Mouse (Mus musculus): Measurements from ENCODE around the gene Fndc7.
A peak's percentile ranks its signal among the peaks of the same experiment; 100 is the strongest.
"Not testable (repeated sequence)": the region's sequence is repeated elsewhere in the genome, so short reads cannot be mapped to it uniquely, and the experiment has no call there.

Gene Fndc7

DNA sequence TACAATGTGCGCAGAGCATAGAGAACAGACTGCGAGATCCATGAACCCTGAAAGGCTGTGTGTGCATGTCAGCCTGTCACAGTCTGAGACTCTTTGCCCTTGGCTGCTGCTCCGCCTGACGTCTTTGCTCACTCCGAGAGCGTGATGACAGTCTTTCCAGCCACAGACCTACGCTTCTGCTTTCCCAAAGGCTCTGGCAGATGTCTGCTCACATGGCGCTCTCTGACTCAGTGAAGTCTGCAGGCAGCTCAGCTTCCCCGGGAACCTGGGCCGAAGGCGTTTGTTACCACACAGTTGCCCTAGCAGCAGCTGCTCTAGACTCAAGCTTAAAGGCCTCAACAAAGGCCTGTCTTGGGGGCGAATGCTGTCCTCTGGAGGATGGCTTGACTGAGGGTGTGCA, 34.4 kb downstream of the Fndc7 start:
- DNase-seq (ENCODE audit: low spot score in 2 of 2) = peak; percentile 59 to 69

GRCm38 (mm10) chr3:108853266-108853665, 36.5 kb downstream of the Fndc7 start:
- no peak for DNase-seq (ENCODE audit: low spot score in 2 of 2)

GRCm38 (mm10) chr3:108851996-108852697, 37.7 kb downstream of the Fndc7 start:
- DNase-seq (ENCODE audit: low spot score in 2 of 2) = peak in 1 of 2 experiments; percentile 10

- DNase-seq (ENCODE audit: low spot score in 2 of 2) = no peak
Observed at GRCm38 (mm10) chr3:108851554-108851953, 38.3 kb downstream of the Fndc7 start.

DNA sequence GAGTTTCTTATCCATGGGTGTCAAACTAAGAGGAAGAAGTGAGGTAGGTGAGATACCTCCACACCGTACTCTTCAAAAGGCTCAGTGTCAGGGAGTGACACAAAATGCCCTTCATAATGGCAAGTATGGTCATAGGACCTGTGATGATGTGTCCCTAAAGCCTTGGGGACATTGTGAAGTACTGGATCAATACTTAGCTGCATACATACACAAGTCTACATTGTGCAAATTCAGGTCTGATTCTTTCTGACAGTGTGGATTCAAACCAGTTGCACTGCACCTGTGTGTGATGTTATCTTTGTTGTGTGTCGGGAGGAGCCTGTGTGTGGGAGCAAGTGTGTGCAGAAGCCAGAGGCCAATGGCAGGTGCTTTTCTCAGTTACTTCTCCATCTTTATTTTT, 38.7 kb downstream of the Fndc7 start:
- no peak for DNase-seq (ENCODE audit: low spot score in 2 of 2)

GRCm38 (mm10) chr3:108850506-108850905, 39.3 kb downstream of the Fndc7 start:
- DNase-seq (ENCODE audit: low spot score in 2 of 2) = peak in 1 of 2 experiments; percentile 8

DNA sequence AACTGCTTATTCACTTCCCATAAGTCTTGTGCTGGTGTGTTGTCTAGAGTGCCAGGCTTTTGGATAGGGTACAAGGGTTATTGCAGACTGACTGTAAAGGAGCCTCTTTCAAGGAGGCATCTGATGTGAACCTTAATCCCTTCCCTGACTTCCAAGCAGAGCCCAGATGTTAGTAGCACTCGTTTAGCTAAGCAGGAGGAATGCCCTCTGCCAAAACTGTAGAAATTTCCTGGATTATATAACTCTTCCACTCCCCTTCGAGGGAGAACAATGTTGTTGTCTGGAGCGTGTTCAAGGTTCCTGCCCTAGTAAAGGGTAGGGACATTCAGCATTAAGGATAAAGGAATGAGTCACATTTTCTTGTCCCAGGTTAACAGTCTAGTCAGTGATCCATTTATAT, 43.2 kb downstream of the Fndc7 start:
- no peak for DNase-seq (ENCODE audit: low spot score in 2 of 2)

GRCm38 (mm10) chr3:108844521-108844920, 45.3 kb downstream of the Fndc7 start:
- DNase-seq (ENCODE audit: low spot score in 2 of 2) = no peak

GRCm38 (mm10) chr3:108844026-108844425, 45.8 kb downstream of the Fndc7 start:
- DNase-seq (ENCODE audit: low spot score in 2 of 2) = no peak

DNA sequence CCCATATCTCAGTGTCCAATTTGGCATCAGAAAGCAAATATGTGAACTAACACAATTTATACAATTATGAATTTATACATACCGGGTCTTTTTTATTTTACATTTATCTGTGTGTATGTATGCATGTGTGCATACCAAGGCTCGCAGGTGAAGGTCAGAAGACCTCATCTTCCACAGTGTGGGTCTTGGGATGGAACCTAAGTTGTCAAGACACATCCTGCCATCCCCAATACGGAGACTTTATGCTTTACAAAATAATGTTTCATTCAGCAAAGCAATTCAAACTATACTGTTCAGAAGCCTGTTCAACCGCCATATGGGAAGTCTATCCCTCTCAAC, 49.1 kb downstream of the Fndc7 start:
- no peak for DNase-seq (ENCODE audit: low spot score in 2 of 2)

DNA sequence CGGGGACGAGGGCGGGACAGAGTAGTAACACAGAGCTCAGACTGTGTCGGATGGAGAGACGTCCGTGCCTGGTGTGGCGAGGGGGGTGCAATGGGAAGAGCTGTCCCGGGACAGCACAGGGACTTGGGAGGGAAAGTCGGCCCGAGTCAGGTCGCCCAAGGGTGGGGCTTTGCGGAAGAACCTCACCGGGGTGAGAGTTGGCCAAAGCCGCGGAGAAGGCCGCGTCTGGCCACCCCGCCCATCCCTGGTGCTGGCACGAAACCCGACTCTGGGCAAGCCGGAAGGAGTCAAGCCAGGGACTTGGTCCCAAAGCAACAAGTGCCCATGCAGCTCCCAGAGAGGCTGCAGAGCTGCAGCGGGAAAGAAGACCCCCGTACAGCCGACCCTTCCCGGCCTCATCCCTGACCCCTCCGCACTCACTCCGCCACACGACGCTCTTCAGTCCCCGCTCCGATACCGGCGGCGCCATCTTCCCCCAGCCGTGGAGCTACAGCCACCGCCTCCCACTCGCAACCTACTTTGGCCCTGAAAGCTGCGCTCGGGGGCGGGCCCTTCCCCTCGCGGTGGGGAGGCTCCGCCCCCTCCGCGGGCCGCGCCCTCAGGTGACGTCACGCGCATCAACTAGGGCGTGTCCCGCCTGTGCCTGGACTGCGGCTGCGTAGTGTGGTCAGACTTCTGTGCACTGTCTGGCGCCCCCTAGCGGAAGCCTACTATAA, 49.6 kb downstream of the Fndc7 start, which contains the start of gene Stxbp3:
TSS of gene Stxbp3 (minus strand) at position 527 of the 716 bp plus-strand sequence.
- peak; percentile 96 to 98 for DNase-seq (ENCODE audit: low spot score in 2 of 2)

DNA sequence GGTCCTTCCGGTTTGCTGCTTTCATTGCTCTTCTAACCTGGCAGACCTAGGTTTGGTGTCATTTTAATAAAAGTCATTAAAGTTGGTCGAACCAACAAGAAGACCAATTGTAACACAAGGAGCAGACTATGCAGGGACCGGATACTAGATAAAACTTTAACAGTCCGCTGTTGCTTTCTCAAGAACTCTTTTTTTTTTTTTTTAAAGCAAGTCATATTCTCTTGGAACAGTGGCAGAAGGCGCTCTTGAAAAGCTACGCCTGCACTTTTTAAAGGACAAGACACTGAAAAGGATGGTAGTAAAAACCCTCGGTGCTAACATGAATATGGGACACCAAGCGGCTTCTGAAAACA, 50.2 kb downstream of the Fndc7 start:
- DNase-seq (ENCODE audit: low spot score in 2 of 2) = no peak

GRCm38 (mm10) chr3:108838980-108839379, 50.8 kb downstream of the Fndc7 start:
- DNase-seq (ENCODE audit: low spot score in 2 of 2) = no peak

- DNase-seq (ENCODE audit: low spot score in 2 of 2) = no peak
Observed at GRCm38 (mm10) chr3:108836931-108837330, 52.9 kb downstream of the Fndc7 start.

- not testable (repeated sequence) for DNase-seq (ENCODE audit: low spot score in 2 of 2)
Observed at GRCm38 (mm10) chr3:108833717-108834116, 56.1 kb downstream of the Fndc7 start.

- no peak for DNase-seq (ENCODE audit: low spot score in 2 of 2)
Observed at GRCm38 (mm10) chr3:108831750-108832149, 58.1 kb downstream of the Fndc7 start.

- peak; percentile 14 to 18 for DNase-seq (ENCODE audit: low spot score in 2 of 2)
Observed at GRCm38 (mm10) chr3:108830493-108830892, 59.3 kb downstream of the Fndc7 start.

- no peak for DNase-seq (ENCODE audit: low spot score in 2 of 2)
Observed at GRCm38 (mm10) chr3:108815631-108816030, 74.2 kb downstream of the Fndc7 start.

DNA sequence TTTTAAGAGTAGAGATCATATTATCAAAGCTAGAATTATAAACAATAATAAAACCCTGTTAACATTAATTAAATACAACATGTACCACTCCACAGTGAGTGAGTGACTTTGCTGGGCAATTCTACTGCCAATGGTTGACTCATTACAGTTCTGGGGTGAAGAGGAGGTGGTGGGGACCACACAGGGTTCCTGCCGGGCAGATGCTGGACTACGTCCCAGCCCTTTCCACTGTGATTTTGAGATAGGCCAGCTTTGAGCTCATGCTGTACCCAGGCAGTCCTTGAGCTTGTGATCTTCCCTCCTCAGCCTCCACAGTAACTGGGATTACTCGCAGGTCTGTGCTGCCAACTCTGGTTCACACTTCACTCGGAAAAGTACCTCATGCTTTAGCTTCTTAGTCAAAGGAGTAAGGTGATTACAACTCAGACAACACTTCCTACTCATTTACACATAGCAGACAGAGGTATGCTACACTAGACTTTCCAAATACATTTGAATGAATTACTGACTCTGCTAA, 79.0 kb downstream of the Fndc7 start:
- DNase-seq (ENCODE audit: low spot score in 2 of 2) = no peak

DNA sequence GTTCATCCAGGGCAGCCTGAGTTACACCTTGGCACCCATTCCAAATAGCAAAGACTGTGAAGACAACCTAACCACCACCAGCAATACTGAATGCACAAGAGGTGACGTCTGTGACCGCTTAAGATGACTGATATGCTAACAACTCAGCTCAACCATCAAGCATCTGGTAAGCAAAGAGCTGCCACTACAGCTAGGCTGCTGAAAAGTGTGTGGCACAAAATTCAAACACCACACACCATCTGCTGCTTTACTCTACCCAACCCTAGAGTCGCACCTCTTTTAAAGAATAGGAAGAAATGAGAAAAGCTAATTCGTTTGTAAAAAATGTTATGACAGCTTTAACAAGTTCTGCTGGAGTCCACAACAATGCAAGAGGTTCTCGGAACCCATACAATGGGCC, 84.2 kb downstream of the Fndc7 start:
- no peak for DNase-seq (ENCODE audit: low spot score in 2 of 2)

All from heart, adult 9 months (tissue).